Mouse (Mus musculus): ENCODE measurements around the gene Gm17617. TPM values are rescaled to one million over a fixed set of nuclear protein-coding genes. Genes with fewer than 3 reads are reported as not detected.

Gm17617 gene
- polyA plus RNA-seq, 1 experiment from 2014 or later: not detected

Other genes starting within 250 kb of the Gm17617 start
- 5.9 and 7.7 TPM in 2 replicates for gene Unc5a, start 184.1 kb downstream of the Gm17617 start, polyA plus RNA-seq (2016; fragmentation: Nextera tagmentation; extraction: Ambion mirVana)
- 0.80 and 0.84 TPM in 2 replicates for gene Hk3, start 112.2 kb downstream of the Gm17617 start, polyA plus RNA-seq (2016; fragmentation: Nextera tagmentation; extraction: Ambion mirVana)
- gene Uimc1, start 33.2 kb downstream of the Gm17617 start, polyA plus RNA-seq (2016; fragmentation: Nextera tagmentation; extraction: Ambion mirVana): 22.4 and 22.6 TPM in 2 replicates
- 23.7 and 26.1 TPM in 2 replicates for gene Zfp346, start 28.2 kb downstream of the Gm17617 start, polyA plus RNA-seq (2016; fragmentation: Nextera tagmentation; extraction: Ambion mirVana)
- 2.8 and 3.7 TPM in 2 replicates for gene Fgfr4, start 19.1 kb upstream of the Gm17617 start, polyA plus RNA-seq (2016; fragmentation: Nextera tagmentation; extraction: Ambion mirVana)
- 68.6 and 81.6 TPM in 2 replicates for gene Nsd1, start 76.2 kb upstream of the Gm17617 start, polyA plus RNA-seq (2016; fragmentation: Nextera tagmentation; extraction: Ambion mirVana)
- gene Prelid1, start 187.0 kb upstream of the Gm17617 start, polyA plus RNA-seq (2016; fragmentation: Nextera tagmentation; extraction: Ambion mirVana): 321 and 339 TPM in 2 replicates
- 100.0 and 109 TPM in 2 replicates for gene Rab24, start 188.4 kb upstream of the Gm17617 start, polyA plus RNA-seq (2016; fragmentation: Nextera tagmentation; extraction: Ambion mirVana)
- gene Mxd3, start 196.3 kb upstream of the Gm17617 start, polyA plus RNA-seq (2016; fragmentation: Nextera tagmentation; extraction: Ambion mirVana): 24.3 and 26.0 TPM in 2 replicates
- 82.0 and 86.1 TPM in 2 replicates for gene Lman2, start 229.2 kb upstream of the Gm17617 start, polyA plus RNA-seq (2016; fragmentation: Nextera tagmentation; extraction: Ambion mirVana)
- gene Rgs14, start 236.2 kb upstream of the Gm17617 start, polyA plus RNA-seq (2016; fragmentation: Nextera tagmentation; extraction: Ambion mirVana): 0.52 and 1.0 TPM in 2 replicates

All from neural tube, embryonic 12.5 days (tissue).